Mouse (Mus musculus): ENCODE data around the gene Cox6a2. TPM values are rescaled to one million over a fixed set of nuclear protein-coding genes. Genes with fewer than 3 reads are reported as not detected.

Gene Cox6a2
- polyA plus RNA-seq, 1 experiment from 2014 or later: not detected

GRCm38 (mm10) chr7:128245547-128245946 lies 39.4 kb upstream of the Cox6a2 start:
- Histone ChIP-seq H3K27ac (no peak overlapping the region), H3K36me3 (replicated peaks; ENCODE audit: control insufficient read depth, insufficient read depth) (peaks cover 41% of the 10 kb centered on the region), H3K4me2 (replicated peaks) (no peak overlapping the region), H3K4me1 (replicated peaks; ENCODE audit: control insufficient read depth, insufficient read depth, low read length) (peaks cover 5% of the 10 kb centered on the region; the same call in 1 of the 2 replicates), H3K9me3 (ENCODE audit: control insufficient read depth, low read length) (no peaks in the 10 kb centered on the region), H3K9ac (no peak overlapping the region), H3K27me3 (ENCODE audit: control insufficient read depth, insufficient read depth, low read length) (no peaks in the 10 kb centered on the region), H3K4me3 (replicated peaks; ENCODE audit: low read length) (no peak overlapping the region)
- ATAC-seq (ENCODE audit: low FRiP score) (no peak), DNase-seq (ENCODE audit: low spot score) (no peak)
- WGBS: 73% methylated on average over 4 of the region's 4 CpGs

GRCm38 (mm10) chr7:128244410-128245025 lies 38.3 kb upstream of the Cox6a2 start:
- ATAC-seq (ENCODE audit: low FRiP score) (no peak), DNase-seq (ENCODE audit: low spot score) (no peak)
- Histone ChIP-seq H3K4me1 (replicated peaks; ENCODE audit: control insufficient read depth, insufficient read depth, low read length) (peaks cover 6% of the 10 kb centered on the region; the same call in 1 of the 2 replicates), H3K27ac (no peak overlapping the region), H3K27me3 (ENCODE audit: control insufficient read depth, insufficient read depth, low read length) (no peaks in the 10 kb centered on the region), H3K4me3 (replicated peaks; ENCODE audit: low read length) (no peak overlapping the region), H3K36me3 (replicated peaks; ENCODE audit: control insufficient read depth, insufficient read depth) (peaks cover 48% of the 10 kb centered on the region), H3K9me3 (ENCODE audit: control insufficient read depth, low read length) (no peaks in the 10 kb centered on the region), H3K4me2 (replicated peaks) (no peak overlapping the region), H3K9ac (no peak overlapping the region)
- 81% methylated on average over 18 of the region's 18 CpGs for WGBS

GRCm38 (mm10) chr7:128243921-128244320 lies 37.7 kb upstream of the Cox6a2 start:
- Histone ChIP-seq H3K36me3 (replicated peaks; ENCODE audit: control insufficient read depth, insufficient read depth) (peaks cover 48% of the 10 kb centered on the region), H3K4me1 (replicated peaks; ENCODE audit: control insufficient read depth, insufficient read depth, low read length) (peaks cover 12% of the 10 kb centered on the region; the same call in 1 of the 2 replicates), H3K9ac (no peak overlapping the region), H3K4me3 (replicated peaks; ENCODE audit: low read length) (no peak overlapping the region), H3K9me3 (ENCODE audit: control insufficient read depth, low read length) (no peaks in the 10 kb centered on the region), H3K4me2 (replicated peaks) (no peak overlapping the region), H3K27me3 (ENCODE audit: control insufficient read depth, insufficient read depth, low read length) (no peaks in the 10 kb centered on the region), H3K27ac (no peak overlapping the region)
- ATAC-seq (ENCODE audit: low FRiP score): no peak
- no peak for DNase-seq (ENCODE audit: low spot score)
- 42% methylated on average over 10 of the region's 10 CpGs for WGBS

- peaks cover 16% of the 10 kb centered on the region; the same call in 1 of the 2 replicates for H3K4me1 ChIP-seq (replicated peaks; ENCODE audit: control insufficient read depth, insufficient read depth, low read length)
- no peak overlapping the region for H3K4me3 ChIP-seq (replicated peaks; ENCODE audit: low read length)
- H3K36me3 ChIP-seq (replicated peaks; ENCODE audit: control insufficient read depth, insufficient read depth): peaks cover 48% of the 10 kb centered on the region
- no peaks in the 10 kb centered on the region for H3K9me3 ChIP-seq (ENCODE audit: control insufficient read depth, low read length)
- DNase-seq (ENCODE audit: low spot score) (no peak), ATAC-seq (ENCODE audit: low FRiP score) (no peak)
- no peak overlapping the region for H3K9ac ChIP-seq
- no peak overlapping the region for H3K27ac ChIP-seq
- 93% methylated on average over 16 of the region's 16 CpGs for WGBS
- no peaks in the 10 kb centered on the region for H3K27me3 ChIP-seq (ENCODE audit: control insufficient read depth, insufficient read depth, low read length)
- no peak overlapping the region for H3K4me2 ChIP-seq (replicated peaks)
These were observed 36.1 kb upstream of the Cox6a2 start for GRCm38 (mm10) chr7:128242331-128242730.

GRCm38 (mm10) chr7:128240131-128240784 lies 34.1 kb upstream of the Cox6a2 start:
- WGBS: 96% methylated on average over 27 of the region's 27 CpGs
- no peak for ATAC-seq (ENCODE audit: low FRiP score)
- Histone ChIP-seq H3K4me2 (replicated peaks) (no peak overlapping the region), H3K4me3 (replicated peaks; ENCODE audit: low read length) (no peak overlapping the region), H3K27me3 (ENCODE audit: control insufficient read depth, insufficient read depth, low read length) (no peaks in the 10 kb centered on the region), H3K4me1 (replicated peaks; ENCODE audit: control insufficient read depth, insufficient read depth, low read length) (peaks cover 16% of the 10 kb centered on the region; the same call in 1 of the 2 replicates), H3K36me3 (replicated peaks; ENCODE audit: control insufficient read depth, insufficient read depth) (peaks cover 54% of the 10 kb centered on the region), H3K27ac (no peak overlapping the region), H3K9me3 (ENCODE audit: control insufficient read depth, low read length) (no peaks in the 10 kb centered on the region), H3K9ac (no peak overlapping the region)
- DNase-seq (ENCODE audit: low spot score): no peak

- Histone ChIP-seq H3K27ac (no peak overlapping the region), H3K4me1 (replicated peaks; ENCODE audit: control insufficient read depth, insufficient read depth, low read length) (peaks cover 16% of the 10 kb centered on the region; the same call in 1 of the 2 replicates), H3K9ac (peak overlapping the region; percentile 46; the same call in 1 of the 2 replicates), H3K4me2 (replicated peaks) (peak overlapping the region; percentile 66), H3K9me3 (ENCODE audit: control insufficient read depth, low read length) (no peaks in the 10 kb centered on the region), H3K27me3 (ENCODE audit: control insufficient read depth, insufficient read depth, low read length) (no peaks in the 10 kb centered on the region), H3K36me3 (replicated peaks; ENCODE audit: control insufficient read depth, insufficient read depth) (peaks cover 42% of the 10 kb centered on the region), H3K4me3 (replicated peaks; ENCODE audit: low read length) (peak overlapping the region; percentile 52)
- ATAC-seq (ENCODE audit: low FRiP score) (no peak), DNase-seq (ENCODE audit: low spot score) (peak; percentile 47)
- 31% methylated on average over 4 of the region's 4 CpGs for whole genome bisulfite sequencing
These were observed 32.8 kb upstream of the Cox6a2 start for GRCm38 (mm10) chr7:128238991-128239390.

- H3K4me2 ChIP-seq (replicated peaks): peak within 1 kb of the TSS; percentile 66
- peak within 1 kb of the TSS; percentile 52 for H3K4me3 ChIP-seq (replicated peaks; ENCODE audit: low read length)
- H3K36me3 ChIP-seq (replicated peaks; ENCODE audit: control insufficient read depth, insufficient read depth): peaks cover 39% of the 10 kb centered on the region
- no peaks in the 10 kb centered on the region for H3K27me3 ChIP-seq (ENCODE audit: control insufficient read depth, insufficient read depth, low read length)
- peaks cover 16% of the 10 kb centered on the region; the same call in 1 of the 2 replicates for H3K4me1 ChIP-seq (replicated peaks; ENCODE audit: control insufficient read depth, insufficient read depth, low read length)
- ATAC-seq (ENCODE audit: low FRiP score): peak; percentile 93
- WGBS: under 1% methylated on average over 67 of the region's 72 CpGs
- peak within 1 kb of the TSS; percentile 99 for H3K27ac ChIP-seq
- peak within 1 kb of the TSS; percentile 80 for H3K9ac ChIP-seq
- peak; percentile 100 for DNase-seq (ENCODE audit: low spot score)
- no peaks in the 10 kb centered on the region for H3K9me3 ChIP-seq (ENCODE audit: control insufficient read depth, low read length)
These were observed 32.0 kb upstream of the Cox6a2 start, which contains the start of gene 9130023H24Rik for GRCm38 (mm10) chr7:128237927-128238778. 9130023H24Rik (minus strand) TSS chr7:128238031.

- peak overlapping the region; percentile 52 for H3K4me3 ChIP-seq (replicated peaks; ENCODE audit: low read length)
- peak overlapping the region; percentile 80; the same call in 1 of the 2 replicates for H3K9ac ChIP-seq
- ATAC-seq (ENCODE audit: low FRiP score) (no peak), DNase-seq (ENCODE audit: low spot score) (no peak)
- H3K27ac ChIP-seq: peak overlapping the region; percentile 99
- WGBS: 0% methylated on average over 25 of the region's 25 CpGs
- no peaks in the 10 kb centered on the region for H3K9me3 ChIP-seq (ENCODE audit: control insufficient read depth, low read length)
- H3K4me1 ChIP-seq (replicated peaks; ENCODE audit: control insufficient read depth, insufficient read depth, low read length): peaks cover 16% of the 10 kb centered on the region; the same call in 1 of the 2 replicates
- H3K27me3 ChIP-seq (ENCODE audit: control insufficient read depth, insufficient read depth, low read length): no peaks in the 10 kb centered on the region
- H3K36me3 ChIP-seq (replicated peaks; ENCODE audit: control insufficient read depth, insufficient read depth): peaks cover 33% of the 10 kb centered on the region
- H3K4me2 ChIP-seq (replicated peaks): peak overlapping the region; percentile 66
These were observed 31.4 kb upstream of the Cox6a2 start for GRCm38 (mm10) chr7:128237593-128237926.

All from hindbrain, embryonic 14.5 days (tissue).